Mouse (Mus musculus): ENCODE data around the gene Ccnf.

The Ccnf gene

DNA sequence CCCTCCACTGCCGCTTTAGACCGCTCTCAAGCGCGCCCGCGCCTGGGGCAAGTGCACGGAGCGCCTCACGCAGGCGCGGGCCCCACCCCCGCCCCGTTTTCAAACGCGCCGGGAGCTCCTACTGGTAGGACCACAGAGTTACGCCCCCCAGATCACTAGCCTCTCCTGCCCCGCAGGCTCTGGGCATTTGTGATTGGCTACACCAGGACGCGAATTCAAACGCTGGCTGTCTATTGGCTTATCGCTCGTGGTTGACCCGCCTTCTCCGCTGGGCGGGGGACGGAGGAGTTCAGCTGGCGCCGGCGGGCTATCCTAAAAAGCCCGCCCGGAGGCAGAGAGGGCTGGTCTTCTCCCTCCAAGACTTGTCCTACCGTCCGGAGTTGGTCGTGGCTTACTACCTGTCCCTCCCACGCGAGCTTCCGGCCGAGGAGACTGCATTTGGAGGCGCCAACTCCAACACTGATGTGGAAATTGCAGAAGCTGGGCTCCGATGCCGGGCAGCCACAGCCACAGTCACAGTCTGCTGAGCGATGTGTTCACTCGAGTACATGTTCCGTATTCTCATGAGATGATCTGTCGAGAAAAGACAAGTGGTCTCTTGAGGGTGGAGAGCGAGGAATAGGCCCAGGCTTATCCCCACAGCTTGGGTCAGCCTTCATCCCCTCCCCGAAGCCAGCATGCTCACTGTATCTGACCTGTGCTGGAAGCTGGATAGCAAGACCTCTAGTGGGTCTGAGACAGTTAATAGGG, at the start of gene Ccnf:
TSS of gene Ccnf (minus strand) at position 165 of the 750 bp plus-strand sequence.
- peak; percentile 97 to 98 for DNase-seq (ENCODE audit: inconsistent age in 2 of 2, low spot score in 1 of 2)

DNA sequence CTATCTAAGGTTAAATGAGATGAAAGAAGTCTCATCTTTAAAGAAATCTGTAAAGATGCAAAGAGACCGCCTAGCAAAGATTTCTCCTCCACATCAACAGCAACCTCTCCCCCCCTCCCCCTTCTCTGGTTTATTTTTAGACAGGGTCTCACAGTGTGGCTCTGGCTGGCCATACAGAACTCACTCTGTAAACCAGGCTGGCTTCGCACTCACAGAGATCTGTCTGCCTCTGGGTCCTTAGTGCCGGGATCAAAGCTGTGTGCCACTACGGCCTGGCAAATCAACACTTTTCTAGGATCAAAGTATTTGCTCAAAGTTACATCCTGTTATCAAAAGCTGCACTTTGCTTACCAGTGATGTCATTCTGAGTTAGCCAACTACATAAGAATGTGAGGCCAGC, 49.4 kb upstream of the Ccnf start:
- DNase-seq (ENCODE audit: inconsistent age in 2 of 2, low spot score in 1 of 2): no peak

DNA sequence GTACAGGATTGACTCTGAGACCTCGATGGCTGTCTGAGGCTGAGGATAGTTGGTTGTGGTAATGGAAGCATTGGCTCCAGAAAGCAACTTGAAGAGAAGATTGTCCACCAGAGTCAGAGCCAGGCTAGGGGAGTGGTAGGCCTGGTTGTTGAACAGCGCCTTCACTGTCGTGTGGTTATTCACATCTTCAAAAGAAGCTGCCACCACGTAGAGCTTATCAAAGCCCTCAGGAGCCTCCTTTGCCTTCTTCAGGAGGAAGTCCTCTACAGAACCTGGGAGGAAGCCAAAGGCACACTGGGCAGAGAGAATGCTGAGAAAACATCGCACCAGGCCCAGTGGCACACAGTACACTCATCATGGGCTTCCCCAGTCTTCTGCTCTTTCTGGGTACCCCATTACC, 38.1 kb upstream of the Ccnf start:
- DNase-seq (ENCODE audit: inconsistent age in 2 of 2, low spot score in 1 of 2): no peak

DNA sequence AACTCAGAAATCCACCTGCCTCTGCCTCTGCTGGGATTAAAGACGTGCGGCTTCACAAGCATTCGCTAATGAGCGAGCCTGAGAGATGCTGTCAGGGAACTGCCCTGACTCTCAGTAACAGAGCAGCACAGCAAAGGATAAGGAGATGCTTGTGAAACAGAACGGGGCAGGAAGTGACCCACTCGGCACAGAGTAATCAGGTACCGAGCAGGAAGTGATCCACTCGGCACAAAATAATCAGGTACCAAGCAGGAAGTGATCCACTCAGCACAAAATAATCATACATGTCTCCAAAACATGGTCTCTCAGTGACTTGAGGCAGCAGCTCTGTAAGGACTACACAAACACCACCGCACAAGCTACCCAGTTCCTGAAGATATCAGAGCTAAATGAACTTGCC, 37.2 kb upstream of the Ccnf start:
- DNase-seq (ENCODE audit: inconsistent age in 2 of 2, low spot score in 1 of 2): no peak

DNA sequence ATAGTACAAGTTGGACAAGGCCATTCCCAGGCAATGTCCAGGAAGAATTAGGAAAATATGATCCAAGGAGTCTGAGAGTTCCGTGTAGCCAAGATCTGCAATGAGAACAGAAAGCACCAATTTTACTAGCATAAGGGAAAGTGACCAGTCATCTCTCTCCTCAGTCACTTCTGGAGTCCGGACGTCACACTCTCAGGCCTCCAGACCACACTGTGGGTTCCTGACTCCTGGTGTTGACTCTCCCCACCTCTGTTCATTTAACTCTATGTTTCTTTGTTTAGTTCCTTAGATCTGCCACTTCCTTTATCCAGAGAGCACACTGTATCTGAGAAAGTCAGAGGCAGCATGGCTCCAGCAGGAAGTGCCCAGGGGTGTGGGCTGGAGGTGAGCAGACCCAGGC, 34.4 kb upstream of the Ccnf start:
- DNase-seq (ENCODE audit: inconsistent age in 2 of 2, low spot score in 1 of 2): no peak

DNA sequence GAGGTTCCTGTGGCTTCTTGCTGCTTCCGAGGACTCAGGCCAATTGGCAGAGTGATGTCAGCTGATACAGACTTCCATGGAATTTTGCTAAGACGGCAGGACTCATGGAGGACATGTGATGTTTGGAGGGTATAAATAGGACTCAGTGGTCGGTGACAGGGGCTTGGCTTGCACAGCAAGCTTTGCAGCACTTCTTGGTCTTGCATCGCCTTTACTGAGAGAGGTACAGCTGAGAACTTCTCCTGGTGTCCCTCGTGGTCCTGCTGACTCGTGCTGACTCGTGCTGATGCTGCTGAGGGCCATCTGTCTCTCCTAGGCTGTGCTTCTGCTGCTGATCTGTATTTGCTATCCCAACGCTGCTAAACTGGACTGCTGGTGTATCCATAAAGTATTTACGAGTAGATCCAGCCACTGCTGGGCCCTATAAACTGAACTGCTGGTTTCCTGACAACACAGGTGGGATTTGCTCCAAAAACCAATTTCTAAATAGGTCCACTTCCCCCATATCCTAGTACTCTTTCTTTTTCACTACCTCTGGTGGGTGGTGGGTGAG, 32.1 kb upstream of the Ccnf start:
- no peak for DNase-seq (ENCODE audit: inconsistent age in 2 of 2, low spot score in 1 of 2)

DNA sequence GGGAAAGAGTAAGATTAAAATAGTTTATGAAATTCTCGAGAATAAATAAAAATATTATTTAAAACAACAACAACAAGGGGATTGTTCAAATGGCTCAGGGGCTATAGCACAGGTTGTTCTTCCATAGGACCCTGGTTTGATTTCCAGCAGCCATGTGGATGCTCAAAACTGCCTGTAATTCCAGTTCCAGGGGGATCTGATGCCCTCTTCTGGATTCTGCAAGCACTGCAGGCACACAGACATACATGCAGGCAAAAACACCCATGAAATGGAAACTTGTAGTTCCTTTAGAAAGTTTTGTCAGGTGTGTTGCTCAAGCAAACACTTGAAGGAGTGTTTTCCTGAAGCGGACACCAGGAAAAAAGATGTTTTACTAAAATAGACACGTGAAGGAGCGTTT, 31.4 kb upstream of the Ccnf start:
- DNase-seq (ENCODE audit: inconsistent age in 2 of 2, low spot score in 1 of 2): no peak

DNA sequence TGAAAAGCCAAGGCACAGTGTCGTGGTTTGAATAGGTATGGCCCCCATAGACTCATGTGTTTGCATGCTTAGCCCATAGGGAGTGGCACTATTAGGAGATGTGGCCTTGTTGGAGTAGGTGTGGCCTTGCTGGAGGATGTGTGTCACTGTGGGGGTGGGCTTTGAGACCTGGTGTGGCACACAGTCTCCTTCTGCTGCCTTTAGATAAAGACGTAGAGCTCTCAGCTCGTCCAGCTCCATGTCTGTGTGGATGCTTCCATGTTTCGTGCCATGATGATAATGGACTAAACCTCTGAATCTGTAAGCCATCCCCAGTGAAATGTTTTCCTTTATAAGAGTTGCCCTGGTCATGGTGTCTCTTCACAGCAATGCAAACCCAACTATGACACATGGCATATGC, 28.6 kb upstream of the Ccnf start:
- DNase-seq (ENCODE audit: inconsistent age in 2 of 2, low spot score in 1 of 2): no peak

DNA sequence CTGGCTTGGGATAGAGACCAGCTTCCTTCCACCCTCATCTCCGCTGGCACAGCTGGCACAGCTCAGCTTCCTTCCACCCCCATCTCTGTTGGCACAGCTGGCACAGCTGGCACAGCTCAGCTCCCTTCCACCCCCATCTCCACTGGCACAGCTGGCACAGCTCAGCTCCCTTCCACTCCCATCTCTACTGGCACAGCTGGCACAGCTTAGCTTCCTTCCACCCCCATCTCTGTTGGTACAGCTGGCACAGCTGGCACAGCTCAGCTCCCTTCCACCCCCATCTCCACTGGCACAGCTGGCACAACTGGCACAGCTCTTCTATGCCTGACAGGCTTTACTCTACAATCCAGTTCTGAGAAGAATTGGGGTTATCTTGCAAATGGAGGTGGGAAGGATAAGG, 15.8 kb upstream of the Ccnf start:
- no peak for DNase-seq (ENCODE audit: inconsistent age in 2 of 2, low spot score in 1 of 2)

DNA sequence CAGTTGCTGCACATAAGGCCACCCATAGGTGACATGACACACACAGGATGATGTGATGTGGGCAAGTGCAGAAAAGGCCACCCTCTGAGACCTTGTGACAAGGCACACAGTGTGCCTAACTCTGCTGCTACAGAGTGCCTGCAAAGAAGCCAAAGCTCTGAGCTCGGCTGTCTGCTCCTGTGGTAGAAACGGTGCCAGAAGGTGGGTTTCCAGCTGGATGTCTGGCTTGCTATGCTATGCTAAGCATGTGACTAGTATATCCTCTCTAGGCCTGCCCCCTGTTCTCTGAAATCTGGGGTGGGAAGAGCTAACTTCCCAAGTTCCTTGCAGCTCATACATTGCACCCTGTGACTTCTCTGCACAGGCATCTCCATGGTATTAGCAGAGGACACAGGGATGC, 13.5 kb upstream of the Ccnf start:
- DNase-seq (ENCODE audit: inconsistent age in 2 of 2, low spot score in 1 of 2): no peak

DNA sequence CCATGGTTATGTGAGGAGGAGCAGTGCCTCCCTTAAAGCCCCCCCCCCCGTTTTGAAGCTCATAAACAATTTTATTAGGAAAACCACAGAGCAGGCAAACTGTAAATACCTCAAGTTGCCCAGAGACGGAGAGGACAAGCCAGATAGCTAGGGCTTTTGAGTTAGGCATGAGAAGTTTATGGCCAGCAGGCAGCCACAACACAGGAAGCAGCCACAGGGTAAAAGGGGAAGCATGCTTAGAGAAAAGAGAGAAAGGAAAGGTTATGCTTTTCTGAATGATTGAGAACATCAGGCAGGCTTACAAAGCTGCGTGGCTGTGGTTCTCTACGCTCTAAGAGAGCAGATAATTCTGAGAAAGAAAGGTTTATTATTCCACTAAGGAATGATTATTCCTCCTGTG, 9.2 kb upstream of the Ccnf start:
- DNase-seq (ENCODE audit: inconsistent age in 2 of 2, low spot score in 1 of 2): no peak

DNA sequence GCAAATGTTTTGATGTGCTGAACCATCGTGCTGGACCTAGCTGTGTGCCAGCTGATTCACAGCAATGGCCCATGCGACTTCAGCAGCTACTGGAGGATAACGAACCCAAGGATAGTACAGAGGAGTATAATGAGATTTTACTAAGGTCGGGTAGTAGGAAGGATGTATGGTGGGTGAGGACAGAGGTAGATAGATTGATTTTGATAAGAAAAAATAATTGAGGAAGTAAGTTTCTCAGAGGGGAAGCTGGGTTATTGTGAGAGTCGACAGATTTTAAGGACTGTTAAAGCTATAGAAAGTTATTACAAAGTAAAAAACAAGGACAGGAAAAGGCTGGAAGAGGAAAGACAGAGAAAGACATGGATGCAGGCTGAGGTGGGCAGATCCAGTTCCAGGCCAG, 8.4 kb upstream of the Ccnf start:
- DNase-seq (ENCODE audit: inconsistent age in 2 of 2, low spot score in 1 of 2): no peak

DNA sequence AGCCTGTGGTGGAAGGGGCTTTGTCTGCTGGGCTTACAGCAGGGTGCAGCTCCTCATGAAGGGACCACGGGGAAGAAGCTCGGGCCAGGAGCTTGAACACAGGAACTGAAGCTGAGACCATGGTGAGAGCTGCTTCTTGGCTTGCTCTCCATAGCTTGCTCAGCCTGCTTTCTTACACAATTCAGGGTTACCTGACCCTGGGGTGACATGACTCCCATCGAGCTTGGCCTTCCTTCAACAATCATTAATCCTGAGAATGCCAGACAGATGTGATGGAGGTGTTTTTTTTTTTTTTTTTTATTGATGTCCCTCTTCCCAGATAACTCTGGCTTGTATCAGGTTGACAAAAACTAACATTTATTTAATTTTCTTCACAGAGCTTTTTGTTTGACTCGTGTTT, 7.7 kb upstream of the Ccnf start:
- peak in 1 of 2 experiments; percentile 78 for DNase-seq (ENCODE audit: inconsistent age in 2 of 2, low spot score in 1 of 2)

DNA sequence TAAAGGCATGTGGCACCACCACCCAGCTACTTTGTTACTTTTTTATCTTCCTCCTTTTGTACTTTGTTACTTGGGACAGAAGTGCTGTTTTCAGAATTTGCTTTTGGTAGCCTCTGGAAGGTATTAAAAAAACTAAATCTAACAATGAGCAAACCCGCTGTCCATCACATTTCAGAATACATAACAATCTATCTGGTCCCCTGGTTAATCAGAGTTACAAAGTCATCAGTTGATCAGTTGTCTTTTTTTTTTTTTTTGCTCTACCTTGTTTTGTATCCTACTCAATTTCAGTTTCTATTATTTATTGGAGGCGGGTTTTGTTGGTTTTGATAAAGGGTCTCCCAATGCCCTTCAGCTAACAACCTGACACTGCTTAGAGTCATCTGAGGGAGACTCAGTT, 1.0 kb upstream of the Ccnf start:
- no peak for DNase-seq (ENCODE audit: inconsistent age in 2 of 2, low spot score in 1 of 2)

DNA sequence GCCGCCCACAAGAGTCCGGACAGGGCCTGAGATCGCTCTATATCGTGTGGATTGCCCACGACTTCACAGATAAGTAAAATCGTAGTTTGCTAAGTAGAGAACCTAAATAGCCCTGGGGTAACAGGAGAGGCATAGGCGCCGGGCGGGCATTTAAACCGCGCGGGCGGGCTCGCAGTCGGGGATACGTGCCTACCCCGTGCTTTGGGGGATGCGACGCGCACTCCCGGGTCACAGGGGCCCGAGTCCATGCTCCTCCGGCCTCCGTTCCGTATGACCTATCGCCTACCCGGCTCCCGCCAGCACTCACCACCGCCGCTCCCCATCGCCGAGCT, 330 bp downstream of the Ccnf start:
- no peak for DNase-seq (ENCODE audit: inconsistent age in 2 of 2, low spot score in 1 of 2)

DNA sequence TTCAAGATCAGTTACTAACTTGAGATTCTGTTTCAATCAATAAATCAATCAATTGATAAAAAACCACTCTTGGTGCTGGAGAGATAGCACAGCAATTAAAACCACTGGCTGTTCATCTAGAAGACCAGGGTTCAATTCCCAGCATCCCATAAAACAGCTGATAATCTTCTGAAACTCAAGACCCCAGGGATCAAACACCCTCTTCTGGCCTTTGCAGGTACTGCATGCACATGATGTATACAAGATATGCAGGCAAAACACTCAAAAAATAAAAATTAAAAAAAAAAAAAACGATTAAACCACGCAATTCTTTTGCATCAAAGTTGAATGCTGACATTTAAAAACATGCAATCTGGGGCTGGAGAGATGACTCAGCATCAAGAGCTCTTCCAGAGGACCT, 2.6 kb downstream of the Ccnf start:
- DNase-seq (ENCODE audit: inconsistent age in 2 of 2, low spot score in 1 of 2): no peak

DNA sequence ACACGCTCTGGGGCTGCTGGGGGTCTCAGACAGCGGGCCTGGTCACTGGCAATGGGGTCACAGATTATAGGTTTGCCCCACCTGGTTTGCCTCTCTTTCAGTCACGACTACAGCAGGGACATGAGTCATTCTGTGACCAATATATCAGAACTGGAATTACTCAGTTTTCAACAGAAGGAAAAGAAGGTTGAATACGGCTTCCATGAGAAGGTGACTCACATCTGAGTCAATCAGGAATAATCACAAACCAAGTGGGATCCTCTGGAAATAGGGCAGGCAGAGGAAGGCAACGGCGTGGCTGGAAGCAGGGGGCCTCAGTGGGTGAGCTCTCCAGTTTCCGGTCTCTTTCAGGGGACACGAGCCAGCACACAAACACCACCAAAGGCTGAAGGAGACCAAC, 7.2 kb downstream of the Ccnf start:
- peak; percentile 47 to 77 for DNase-seq (ENCODE audit: inconsistent age in 2 of 2, low spot score in 1 of 2)

DNA sequence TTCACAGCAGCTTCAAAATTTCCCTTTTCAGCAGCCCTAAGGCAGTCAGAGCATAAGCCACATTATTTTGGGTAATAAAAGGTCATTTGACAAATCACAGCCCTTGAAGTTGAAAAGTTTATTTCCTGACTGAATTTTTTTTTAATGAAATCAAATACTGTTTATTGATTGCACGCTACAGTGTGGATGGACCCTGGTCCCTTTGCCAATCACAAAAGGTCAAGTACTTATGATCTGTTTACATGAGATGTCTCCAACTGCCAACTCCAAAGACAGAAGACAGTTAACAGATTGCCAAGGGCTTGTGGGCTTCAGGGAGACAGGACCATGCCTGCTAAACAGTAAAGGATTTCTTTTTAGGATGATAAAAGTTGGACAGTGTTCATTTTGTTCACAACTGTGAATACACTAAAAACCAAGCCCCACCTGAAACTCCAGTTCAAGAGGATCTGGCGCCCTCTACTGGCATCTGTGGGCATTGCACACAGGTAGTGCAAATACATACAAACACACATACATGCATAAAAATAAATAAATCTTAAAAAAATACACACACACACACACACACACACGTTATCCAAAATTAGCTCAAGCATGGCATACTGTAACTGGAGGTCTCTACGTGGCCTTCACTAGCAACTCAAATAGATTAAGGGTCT, 7.8 kb downstream of the Ccnf start:
- DNase-seq (ENCODE audit: inconsistent age in 2 of 2, low spot score in 1 of 2): peak in 1 of 2 experiments; percentile 74

DNA sequence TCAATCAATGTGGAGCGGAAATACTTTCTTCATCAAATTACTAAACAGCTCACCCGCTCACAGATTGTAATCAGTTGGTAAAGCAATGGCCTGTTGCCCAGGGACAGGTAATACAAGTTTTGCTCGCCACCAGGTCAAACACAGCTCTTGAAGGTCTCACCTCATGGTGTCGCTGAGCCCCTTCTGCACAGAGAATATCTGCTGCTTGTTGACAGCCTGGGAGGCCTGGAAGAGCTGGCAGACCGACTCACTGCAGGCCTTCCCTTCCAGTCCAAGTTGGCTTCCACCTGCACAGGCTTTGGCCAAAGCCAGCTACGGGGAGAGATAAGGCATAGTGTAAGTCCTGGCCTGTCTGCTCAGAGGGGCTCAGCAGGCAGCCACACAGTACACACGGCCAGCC, 14.4 kb downstream of the Ccnf start:
- no peak for DNase-seq (ENCODE audit: inconsistent age in 2 of 2, low spot score in 1 of 2)

DNA sequence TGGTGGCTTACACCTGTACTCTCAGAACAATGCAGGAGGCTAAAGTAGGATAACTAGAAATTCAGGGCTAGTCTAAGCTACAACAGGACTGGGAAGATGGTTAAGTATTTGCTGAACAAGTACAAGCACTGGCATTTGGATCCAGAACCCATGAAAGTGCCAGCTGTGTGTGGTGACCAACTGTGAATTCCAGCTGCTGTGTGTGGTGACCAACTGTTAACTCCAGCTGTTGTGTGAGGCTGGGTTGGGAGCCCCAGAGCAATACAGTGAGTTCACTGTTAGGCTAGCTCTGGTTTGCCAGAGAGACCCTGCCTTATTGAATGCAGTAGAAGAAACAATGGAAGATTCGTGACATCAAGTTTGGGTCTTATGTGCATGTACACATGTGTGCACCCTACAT, 14.8 kb downstream of the Ccnf start:
- no peak for DNase-seq (ENCODE audit: inconsistent age in 2 of 2, low spot score in 1 of 2)

DNA sequence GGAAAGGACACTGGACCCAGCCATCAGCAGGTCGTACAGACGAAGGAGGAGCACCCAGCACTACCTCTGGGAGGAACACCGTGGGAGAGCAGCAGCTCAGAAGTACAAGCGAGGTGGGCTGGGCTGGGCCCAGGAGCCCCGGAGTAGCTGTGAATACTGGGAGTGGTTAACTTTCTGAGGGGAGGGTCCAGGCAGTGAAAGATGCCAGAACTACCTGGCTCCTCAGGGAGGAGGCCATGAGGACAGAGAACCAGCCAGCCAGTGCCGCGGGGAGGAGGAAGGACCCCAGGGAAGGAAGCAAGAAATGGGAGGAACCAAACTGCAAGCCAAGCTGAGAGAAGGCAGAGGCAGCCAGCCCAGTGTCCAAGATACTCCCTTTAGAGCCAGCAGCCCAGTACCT, 23.3 kb downstream of the Ccnf start:
- DNase-seq (ENCODE audit: inconsistent age in 2 of 2, low spot score in 1 of 2): no peak

DNA sequence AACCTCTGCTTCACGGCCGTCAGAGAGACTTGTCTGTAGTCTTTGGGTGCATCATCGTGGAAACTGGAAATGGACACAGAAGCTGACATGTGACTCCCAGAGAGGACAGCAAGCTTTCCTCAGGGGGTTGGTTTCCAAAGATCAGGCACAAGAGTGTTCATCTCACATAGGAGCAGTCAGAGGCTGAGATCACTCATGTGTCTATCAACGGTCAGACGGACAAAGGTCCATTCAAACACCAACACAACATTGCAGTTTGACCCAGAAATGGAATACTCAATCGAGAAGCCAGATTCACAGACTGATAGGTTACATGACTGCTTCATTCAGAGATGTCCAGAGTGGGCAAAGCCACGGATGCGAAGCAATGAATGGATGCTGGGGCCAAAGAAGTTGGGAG, 24.6 kb downstream of the Ccnf start:
- no peak for DNase-seq (ENCODE audit: inconsistent age in 2 of 2, low spot score in 1 of 2)

DNA sequence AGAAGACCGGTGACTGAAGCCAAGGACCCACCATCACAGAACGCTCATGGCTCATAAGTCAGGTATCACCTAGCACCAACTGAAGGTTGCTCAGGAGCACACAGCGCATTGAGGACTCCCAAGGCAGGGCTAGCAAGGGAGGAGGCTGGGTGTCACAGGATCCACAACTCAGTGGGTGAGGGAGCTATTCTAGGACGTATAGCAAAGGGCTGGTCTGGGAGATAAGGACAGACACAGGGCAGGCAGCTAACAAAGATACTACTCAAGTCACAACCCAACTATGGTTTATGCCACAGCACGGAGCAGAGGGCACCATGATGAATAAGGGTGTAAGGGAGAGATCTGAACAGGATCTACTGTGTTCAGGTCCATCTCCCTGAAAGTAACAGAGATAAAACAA, 25.4 kb downstream of the Ccnf start:
- DNase-seq (ENCODE audit: inconsistent age in 2 of 2, low spot score in 1 of 2): no peak

Measured in adrenal gland, adult (tissue).